Mouse (Mus musculus): Measurements from ENCODE around the gene Phf3. TPM values are rescaled to one million over a fixed set of nuclear protein-coding genes. Genes with fewer than 3 reads are reported as not detected.

Phf3 gene
- polyA plus RNA-seq, 1 experiment from 2014 or later = 33.4 TPM

DNA sequence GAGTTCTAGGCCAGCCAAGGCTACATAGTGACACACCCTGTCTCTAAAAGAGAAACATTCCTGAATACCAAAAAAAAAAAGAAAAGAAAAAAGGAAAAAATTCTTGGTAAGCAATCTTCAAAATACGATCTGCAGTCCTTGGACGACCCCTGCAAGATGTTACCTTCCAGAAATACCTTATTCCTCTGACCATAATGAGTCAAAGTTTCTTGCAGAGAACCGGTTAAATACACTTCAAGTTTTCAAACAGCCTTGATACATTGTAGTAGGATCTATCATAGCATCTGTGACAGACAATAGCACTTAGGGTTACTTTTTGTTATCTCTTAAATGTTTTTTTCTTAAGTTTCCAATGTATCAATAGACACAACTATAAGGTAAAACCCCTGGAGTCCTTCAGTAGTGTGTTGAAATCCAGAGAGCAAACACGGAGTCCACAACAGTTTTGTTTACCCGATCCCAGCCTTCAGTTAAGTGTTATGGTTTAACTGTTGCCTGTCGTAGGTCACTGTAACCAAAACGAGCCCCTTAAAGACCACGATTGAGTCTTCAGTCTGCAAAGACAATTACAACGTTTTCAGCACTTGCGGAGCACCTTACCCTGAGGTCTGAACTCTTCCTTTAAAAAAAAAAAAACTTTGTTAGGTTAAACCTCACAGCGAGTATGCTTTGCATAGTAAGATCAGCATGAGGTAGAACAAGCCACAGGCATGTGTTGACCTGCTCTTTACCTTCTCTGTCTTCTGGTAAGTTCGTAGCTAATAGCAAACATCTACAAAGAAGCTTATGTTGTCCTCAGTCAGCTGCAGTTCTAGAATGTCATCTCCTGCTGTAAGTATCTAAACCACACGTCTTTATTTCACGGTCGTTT, 775 bp upstream of the Phf3 start:
- H3K9me3 ChIP-seq (replicated peaks) = no peaks in the 10 kb centered on the region
- peaks cover 4% of the 10 kb centered on the region; the same call in 1 of the 2 replicates for H3K4me1 ChIP-seq
- H3K4me2 ChIP-seq (replicated peaks) = peak overlapping the region; percentile 57
- 26% methylated on average over 15 of the region's 15 CpGs for WGBS
- peak overlapping the region; percentile 76 for H3K4me3 ChIP-seq (replicated peaks)
- H3K9ac ChIP-seq = 0 out of 2 replicates have a peak overlapping the region, but pooled peaks have one; percentile 97
- no peaks in the 10 kb centered on the region for H3K36me3 ChIP-seq
- H3K27ac ChIP-seq (replicated peaks) = peak overlapping the region; percentile 97
- no peak for ATAC-seq (ENCODE audit: insufficient number of reproducible peaks, low FRiP score, low TSS enrichment, low read depth)
- no peaks in the 10 kb centered on the region for H3K27me3 ChIP-seq

DNA sequence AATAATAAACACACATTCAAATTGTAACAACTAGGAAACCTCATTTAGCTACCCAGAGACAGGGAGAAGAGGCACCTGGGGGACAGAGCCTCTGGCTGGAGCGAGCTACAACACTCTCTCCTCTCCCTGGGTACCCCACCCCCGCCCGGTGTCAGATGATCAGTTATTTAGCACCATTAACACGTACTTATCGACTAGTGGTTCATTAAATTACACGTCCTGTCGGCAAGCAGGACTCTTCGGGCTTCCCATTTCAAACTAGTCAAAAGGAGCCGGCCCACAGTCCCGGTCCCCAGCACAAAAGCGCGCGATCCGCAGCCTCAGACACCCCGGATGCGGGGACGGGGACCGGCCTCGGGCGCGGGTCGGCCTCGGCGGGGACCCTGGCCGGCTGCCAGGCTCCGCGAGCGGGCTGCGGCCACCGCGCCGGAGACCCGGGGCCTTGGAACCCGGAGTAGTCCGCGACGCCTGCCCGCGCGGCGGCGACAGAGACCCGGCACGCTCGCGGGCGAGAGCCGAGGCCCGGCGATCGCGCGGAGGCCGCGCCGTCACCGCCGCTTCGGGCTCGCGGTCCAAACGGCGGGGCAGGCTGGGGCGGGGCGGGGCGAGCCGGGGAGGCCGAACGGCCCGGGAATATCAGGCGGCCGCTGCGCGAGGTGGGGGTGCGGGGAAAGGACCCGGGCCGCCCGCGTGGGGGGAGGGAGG, 733 bp downstream of the Phf3 start:
- H3K27me3 ChIP-seq = no peaks in the 10 kb centered on the region
- H3K9me3 ChIP-seq (replicated peaks) = no peaks in the 10 kb centered on the region
- H3K36me3 ChIP-seq = no peaks in the 10 kb centered on the region
- WGBS = under 1% methylated on average over 68 of the region's 79 CpGs
- peak overlapping the region; percentile 57 for H3K4me2 ChIP-seq (replicated peaks)
- ATAC-seq (ENCODE audit: insufficient number of reproducible peaks, low FRiP score, low TSS enrichment, low read depth) = peak; percentile 69
- H3K4me1 ChIP-seq = peaks cover 4% of the 10 kb centered on the region; the same call in 1 of the 2 replicates
- H3K27ac ChIP-seq (replicated peaks) = peak overlapping the region; percentile 97
- peak overlapping the region; percentile 76 for H3K4me3 ChIP-seq (replicated peaks)
- H3K9ac ChIP-seq = peak overlapping the region; percentile 97

GRCm38 (mm10) chr1:30867786-30868185, 5.9 kb downstream of the Phf3 start:
- peaks cover 4% of the 10 kb centered on the region; the same call in 1 of the 2 replicates for H3K4me1 ChIP-seq
- H3K4me3 ChIP-seq (replicated peaks) = no peak overlapping the region
- H3K27me3 ChIP-seq = no peaks in the 10 kb centered on the region
- H3K4me2 ChIP-seq (replicated peaks) = no peak overlapping the region
- no peaks in the 10 kb centered on the region for H3K9me3 ChIP-seq (replicated peaks)
- 94% methylated on average over 4 of the region's 4 CpGs for WGBS
- no peaks in the 10 kb centered on the region for H3K36me3 ChIP-seq
- H3K9ac ChIP-seq = no peak overlapping the region
- no peak overlapping the region for H3K27ac ChIP-seq (replicated peaks)
- no peak for ATAC-seq (ENCODE audit: insufficient number of reproducible peaks, low FRiP score, low TSS enrichment, low read depth)

DNA sequence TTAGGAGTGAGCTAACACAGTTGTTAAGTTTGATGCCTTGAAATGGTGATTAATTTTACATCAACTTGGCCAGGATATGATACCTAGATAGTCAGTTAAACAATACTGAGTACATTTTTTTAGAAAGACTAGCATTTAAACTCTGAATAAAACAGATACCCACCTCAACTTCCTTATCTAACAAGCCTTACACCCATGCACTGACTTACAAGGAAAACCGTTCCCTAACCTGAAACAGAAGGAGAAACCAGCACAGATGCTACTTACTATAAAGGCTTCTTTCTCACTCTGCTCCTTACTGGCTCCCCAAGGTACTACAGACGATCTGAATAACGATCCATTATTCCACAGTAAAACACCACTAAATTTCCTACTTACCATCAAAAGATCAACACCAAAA, 21.2 kb downstream of the Phf3 start:
- H3K4me2 ChIP-seq (replicated peaks) = no peak overlapping the region
- H3K27me3 ChIP-seq = no peaks in the 10 kb centered on the region
- H3K9me3 ChIP-seq (replicated peaks) = no peaks in the 10 kb centered on the region
- no peak overlapping the region for H3K4me3 ChIP-seq (replicated peaks)
- ATAC-seq (ENCODE audit: insufficient number of reproducible peaks, low FRiP score, low TSS enrichment, low read depth) = no peak
- peaks cover 12% of the 10 kb centered on the region for H3K36me3 ChIP-seq
- no peaks in the 10 kb centered on the region for H3K4me1 ChIP-seq
- H3K9ac ChIP-seq = no peak overlapping the region
- 89% methylated on average over 3 of the region's 3 CpGs for WGBS
- no peak overlapping the region for H3K27ac ChIP-seq (replicated peaks)

- Histone ChIP-seq H3K9me3 (replicated peaks) (no peaks in the 10 kb centered on the region), H3K4me2 (replicated peaks) (no peak overlapping the region), H3K4me3 (replicated peaks) (no peak overlapping the region), H3K9ac (no peak overlapping the region), H3K27me3 (no peaks in the 10 kb centered on the region), H3K4me1 (no peaks in the 10 kb centered on the region), H3K27ac (replicated peaks) (no peak overlapping the region), H3K36me3 (peaks cover 12% of the 10 kb centered on the region)
- 91% methylated on average over 3 of the region's 3 CpGs for WGBS
- ATAC-seq (ENCODE audit: insufficient number of reproducible peaks, low FRiP score, low TSS enrichment, low read depth) = no peak
Measured at GRCm38 (mm10) chr1:30851920-30852319, 21.8 kb downstream of the Phf3 start.

GRCm38 (mm10) chr1:30850906-30851305, 22.8 kb downstream of the Phf3 start:
- 84% methylated on average over 2 of the region's 2 CpGs for WGBS
- peaks cover 12% of the 10 kb centered on the region for H3K36me3 ChIP-seq
- H3K4me1 ChIP-seq = no peaks in the 10 kb centered on the region
- no peaks in the 10 kb centered on the region for H3K27me3 ChIP-seq
- ATAC-seq (ENCODE audit: insufficient number of reproducible peaks, low FRiP score, low TSS enrichment, low read depth) = no peak
- H3K4me2 ChIP-seq (replicated peaks) = no peak overlapping the region
- no peak overlapping the region for H3K9ac ChIP-seq
- H3K27ac ChIP-seq (replicated peaks) = no peak overlapping the region
- no peaks in the 10 kb centered on the region for H3K9me3 ChIP-seq (replicated peaks)
- no peak overlapping the region for H3K4me3 ChIP-seq (replicated peaks)

GRCm38 (mm10) chr1:30849955-30850354, 23.8 kb downstream of the Phf3 start:
- Histone ChIP-seq H3K27me3 (no peaks in the 10 kb centered on the region), H3K27ac (replicated peaks) (no peak overlapping the region), H3K4me2 (replicated peaks) (no peak overlapping the region), H3K4me3 (replicated peaks) (no peak overlapping the region), H3K9me3 (replicated peaks) (no peaks in the 10 kb centered on the region), H3K9ac (no peak overlapping the region), H3K36me3 (peaks cover 12% of the 10 kb centered on the region), H3K4me1 (no peaks in the 10 kb centered on the region)
- 90% methylated on average over 3 of the region's 3 CpGs for WGBS
- ATAC-seq (ENCODE audit: insufficient number of reproducible peaks, low FRiP score, low TSS enrichment, low read depth) = no peak

DNA sequence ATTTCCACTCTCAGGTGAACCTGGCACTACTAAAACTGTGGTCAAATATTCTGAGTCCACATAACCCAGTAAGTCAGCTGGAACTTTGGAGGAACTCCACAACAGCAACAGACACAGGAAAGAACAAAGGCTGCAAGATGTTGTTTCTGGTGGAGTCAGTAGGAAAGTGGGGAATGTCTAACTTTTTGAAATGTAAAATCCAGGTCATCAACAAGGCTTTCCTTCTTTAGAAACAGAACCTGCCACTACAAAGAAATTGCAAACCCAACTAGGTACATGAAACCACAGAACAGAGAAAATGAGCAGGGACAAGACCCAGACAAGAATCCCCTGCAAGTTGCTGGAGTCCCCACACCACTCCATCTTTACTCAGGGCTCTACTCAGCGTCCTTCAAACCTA, 26.0 kb downstream of the Phf3 start:
- no peak overlapping the region for H3K27ac ChIP-seq (replicated peaks)
- no peak overlapping the region for H3K4me3 ChIP-seq (replicated peaks)
- peaks cover 10% of the 10 kb centered on the region for H3K36me3 ChIP-seq
- no peaks in the 10 kb centered on the region for H3K27me3 ChIP-seq
- WGBS = 61% methylated on average over 1 of the region's 1 CpGs
- ATAC-seq (ENCODE audit: insufficient number of reproducible peaks, low FRiP score, low TSS enrichment, low read depth) = no peak
- H3K9ac ChIP-seq = no peak overlapping the region
- H3K9me3 ChIP-seq (replicated peaks) = no peaks in the 10 kb centered on the region
- no peak overlapping the region for H3K4me2 ChIP-seq (replicated peaks)
- H3K4me1 ChIP-seq = no peaks in the 10 kb centered on the region

GRCm38 (mm10) chr1:30839662-30840061, 34.1 kb downstream of the Phf3 start:
- no peak overlapping the region for H3K9ac ChIP-seq
- no peaks in the 10 kb centered on the region for H3K27me3 ChIP-seq
- no peak overlapping the region for H3K27ac ChIP-seq (replicated peaks)
- H3K9me3 ChIP-seq (replicated peaks) = no peaks in the 10 kb centered on the region
- 87% methylated on average over 3 of the region's 3 CpGs for WGBS
- peaks cover 19% of the 10 kb centered on the region; the same call in 1 of the 2 replicates for H3K36me3 ChIP-seq
- no peak for ATAC-seq (ENCODE audit: insufficient number of reproducible peaks, low FRiP score, low TSS enrichment, low read depth)
- no peak overlapping the region for H3K4me3 ChIP-seq (replicated peaks)
- H3K4me1 ChIP-seq = no peaks in the 10 kb centered on the region
- H3K4me2 ChIP-seq (replicated peaks) = no peak overlapping the region

DNA sequence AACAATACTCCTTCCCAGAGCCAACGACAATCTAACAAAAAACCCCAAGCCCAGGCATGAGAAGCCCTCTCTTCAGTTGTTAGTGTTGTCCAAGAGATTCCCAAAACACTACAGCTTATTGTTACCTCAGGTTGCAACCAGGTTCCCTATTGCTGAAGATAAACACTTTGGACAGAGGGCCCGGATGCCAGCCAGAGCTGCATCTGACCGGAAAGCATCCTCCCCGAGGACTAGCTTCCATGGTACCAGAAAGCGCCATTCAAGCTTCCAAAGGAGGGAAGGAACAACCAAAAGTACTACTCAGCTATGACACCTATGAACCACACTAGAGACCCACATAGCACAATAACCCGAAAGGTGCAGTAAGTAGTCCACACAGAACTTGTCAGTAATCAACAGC, 38.2 kb downstream of the Phf3 start:
- no peak overlapping the region for H3K27ac ChIP-seq (replicated peaks)
- H3K4me1 ChIP-seq = no peaks in the 10 kb centered on the region
- WGBS = 94% methylated on average over 6 of the region's 6 CpGs
- no peak overlapping the region for H3K4me3 ChIP-seq (replicated peaks)
- no peak overlapping the region for H3K4me2 ChIP-seq (replicated peaks)
- H3K36me3 ChIP-seq = peaks cover 26% of the 10 kb centered on the region
- no peak for ATAC-seq (ENCODE audit: insufficient number of reproducible peaks, low FRiP score, low TSS enrichment, low read depth)
- H3K27me3 ChIP-seq = no peaks in the 10 kb centered on the region
- no peaks in the 10 kb centered on the region for H3K9me3 ChIP-seq (replicated peaks)
- H3K9ac ChIP-seq = no peak overlapping the region

DNA sequence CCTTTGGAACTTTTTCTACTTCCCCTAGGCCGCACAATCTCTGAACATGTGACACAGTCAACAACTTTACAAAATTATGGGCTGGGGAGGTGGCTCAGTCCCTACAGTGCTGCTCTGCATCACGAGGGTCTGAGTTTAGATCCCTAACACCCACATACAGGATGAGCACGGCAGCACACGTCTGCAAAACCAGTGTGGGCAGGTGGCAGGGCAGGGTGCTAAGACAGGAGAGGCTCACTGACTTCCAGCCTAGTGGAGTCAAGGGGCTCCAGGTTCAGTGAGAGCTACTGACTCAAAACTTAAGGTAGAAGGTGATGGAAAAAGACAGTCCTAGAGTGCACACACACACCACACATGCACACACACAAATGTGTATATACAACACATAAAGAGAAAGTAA, 40.9 kb downstream of the Phf3 start:
- WGBS = 70% methylated on average over 4 of the region's 4 CpGs

More for the DNA sequence above, 40.9 kb downstream of the Phf3 start:
- no peaks in the 10 kb centered on the region for H3K9me3 ChIP-seq (replicated peaks)
- peaks cover 34% of the 10 kb centered on the region for H3K36me3 ChIP-seq
- no peak for ATAC-seq (ENCODE audit: insufficient number of reproducible peaks, low FRiP score, low TSS enrichment, low read depth)
- H3K4me2 ChIP-seq (replicated peaks) = no peak overlapping the region
- H3K27me3 ChIP-seq = no peaks in the 10 kb centered on the region
- H3K9ac ChIP-seq = no peak overlapping the region
- H3K4me3 ChIP-seq (replicated peaks) = no peak overlapping the region
- no peak overlapping the region for H3K27ac ChIP-seq (replicated peaks)
- H3K4me1 ChIP-seq = no peaks in the 10 kb centered on the region
